Mouse (Mus musculus) splenic B cell, adult 2 months (primary cell): Measurements from ENCODE around the gene Aldh3b2.
"Not testable (repeated sequence)": the region's sequence is repeated elsewhere in the genome, so short reads cannot be mapped to it uniquely, and the experiment has no call there.

Experiments
- DNase-seq: peaks from one replicate; pipeline ENCODE4 v3.0.0-alpha.2; 2011; ENCODE audit warnings: low read depth, low spot score
- H3K27me3 ChIP-seq: 2 replicates; pipeline ENCODE4 v1.6.1; 2012; ENCODE audit warnings: mild to moderate bottlenecking, low read length, moderate library complexity, mixed read lengths; ENCODE audit not compliant: control insufficient read depth, poor library complexity, insufficient read depth, severe bottlenecking
- H3K36me3 ChIP-seq: 2 replicates; pipeline ENCODE4 v1.6.1; 2012; ENCODE audit warnings: mild to moderate bottlenecking, low read length, moderate library complexity, mixed read lengths; ENCODE audit not compliant: control insufficient read depth, poor library complexity, insufficient read depth, severe bottlenecking

Aldh3b2 gene

DNA sequence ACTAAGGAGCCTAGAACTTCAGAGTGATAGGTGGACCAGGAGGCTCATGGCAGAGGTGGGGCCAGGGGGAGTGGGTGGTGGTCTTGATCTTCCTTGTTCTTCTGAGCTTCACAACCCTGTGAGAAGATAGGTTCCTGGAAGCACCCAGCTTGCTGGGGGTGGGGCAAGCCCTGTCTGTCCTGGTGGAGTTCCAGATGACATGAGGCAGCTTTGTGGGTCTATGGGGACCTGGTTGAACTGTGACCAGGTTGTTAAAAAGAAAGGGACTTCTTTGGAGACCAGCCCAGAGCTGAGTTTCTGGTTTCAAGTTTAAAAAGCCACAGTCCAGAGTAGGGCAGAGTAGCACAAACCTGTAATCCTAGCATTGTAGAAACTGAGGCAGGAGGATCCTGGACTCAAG, 13.1 kb upstream of the Aldh3b2 start:
- no peak for DNase-seq
- Histone ChIP-seq H3K36me3 (no peaks in the 10 kb centered on the region), H3K27me3 (no peaks in the 10 kb centered on the region)

- Histone ChIP-seq H3K36me3 (no peaks in the 10 kb centered on the region), H3K27me3 (no peaks in the 10 kb centered on the region)
- no peak for DNase-seq
These were observed 11.9 kb upstream of the Aldh3b2 start for GRCm38 (mm10) chr19:3960211-3960610.

DNA sequence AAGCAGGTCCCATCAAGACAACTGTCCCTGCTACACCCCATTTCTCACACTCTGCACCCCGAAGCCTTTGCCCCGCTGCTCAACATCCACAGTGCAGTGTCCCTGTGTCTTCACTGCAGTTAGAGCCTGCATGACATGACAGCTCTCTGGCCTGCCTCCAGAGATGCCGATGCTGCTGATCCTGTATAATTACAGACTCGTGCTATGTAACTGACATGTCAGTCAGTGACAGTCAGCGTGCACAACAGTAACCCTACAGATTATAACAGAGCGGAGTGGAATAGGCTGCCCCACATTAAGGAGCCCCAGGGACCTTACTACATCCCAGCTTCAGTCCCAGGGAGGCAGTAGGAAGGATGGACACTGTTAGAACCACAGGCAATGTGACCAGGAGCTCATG, 10.3 kb upstream of the Aldh3b2 start:
- not testable (repeated sequence) for H3K36me3 ChIP-seq, DNase-seq, H3K27me3 ChIP-seq

GRCm38 (mm10) chr19:3962469-3962868, 9.7 kb upstream of the Aldh3b2 start:
- H3K27me3 ChIP-seq = no peaks in the 10 kb centered on the region
- peak; percentile 53 for DNase-seq
- no peaks in the 10 kb centered on the region for H3K36me3 ChIP-seq

DNA sequence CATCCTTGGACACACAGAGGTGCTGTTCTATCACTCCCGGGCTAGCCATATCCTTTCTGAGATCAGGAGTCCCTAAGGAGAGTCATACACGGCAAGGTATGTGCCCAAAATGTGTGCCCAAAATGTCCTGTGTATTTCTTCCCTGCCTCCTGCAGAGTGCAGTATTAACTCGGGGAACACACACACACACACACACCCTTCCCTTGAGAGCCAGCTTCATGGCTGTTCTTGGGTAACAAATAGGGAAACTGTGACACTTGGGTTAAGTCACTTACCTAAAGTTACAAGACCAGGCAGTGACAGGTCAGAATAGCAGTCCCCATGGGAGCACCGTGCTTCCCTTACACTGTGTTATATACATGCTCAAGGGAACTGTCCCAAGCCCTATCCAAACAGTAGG, 8.1 kb upstream of the Aldh3b2 start:
- no peak for DNase-seq
- H3K36me3 ChIP-seq = no peaks in the 10 kb centered on the region

DNA sequence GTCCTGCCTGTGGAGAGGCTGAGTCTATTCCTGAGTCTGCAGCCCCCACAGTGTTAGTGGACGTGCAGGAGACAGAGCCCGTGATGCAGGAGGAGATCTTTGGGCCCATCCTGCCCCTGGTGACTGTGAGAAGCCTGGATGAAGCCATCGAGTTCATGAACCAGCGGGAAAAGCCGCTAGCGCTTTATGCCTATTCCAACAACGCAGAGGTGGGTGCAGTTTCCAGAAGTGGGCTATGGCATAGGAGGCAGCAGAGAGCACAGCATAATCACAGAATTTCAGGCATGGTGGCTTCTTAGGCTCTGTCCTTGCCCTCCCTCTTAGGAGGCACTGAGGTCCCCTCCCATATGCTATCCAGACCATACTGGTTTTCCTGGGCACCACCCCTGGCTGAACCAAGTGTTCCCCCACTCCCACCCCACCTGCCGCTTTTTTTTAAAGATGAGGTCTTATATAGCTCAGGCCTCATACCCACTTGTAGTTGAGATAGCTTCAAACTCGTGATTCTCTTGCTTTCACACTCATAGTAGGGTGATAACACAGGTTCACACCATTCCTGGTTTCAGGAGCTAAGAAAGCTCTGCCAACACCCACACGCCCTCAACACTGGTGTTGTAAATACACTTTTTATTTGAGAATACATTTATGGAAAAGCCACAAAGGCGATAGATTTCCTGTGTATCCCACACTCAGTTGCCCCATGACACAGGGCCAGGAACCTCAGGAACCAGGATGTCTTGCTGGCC, 5.6 kb upstream of the Aldh3b2 start:
- no peaks in the 10 kb centered on the region for H3K36me3 ChIP-seq
- DNase-seq = no peak
- H3K27me3 ChIP-seq = no peaks in the 10 kb centered on the region

More for the DNA sequence above, 8.1 kb upstream of the Aldh3b2 start:
- no peaks in the 10 kb centered on the region for H3K27me3 ChIP-seq

GRCm38 (mm10) chr19:3967258-3967657, 4.9 kb upstream of the Aldh3b2 start:
- no peak for DNase-seq
- H3K27me3 ChIP-seq = no peaks in the 10 kb centered on the region
- H3K36me3 ChIP-seq = no peaks in the 10 kb centered on the region

DNA sequence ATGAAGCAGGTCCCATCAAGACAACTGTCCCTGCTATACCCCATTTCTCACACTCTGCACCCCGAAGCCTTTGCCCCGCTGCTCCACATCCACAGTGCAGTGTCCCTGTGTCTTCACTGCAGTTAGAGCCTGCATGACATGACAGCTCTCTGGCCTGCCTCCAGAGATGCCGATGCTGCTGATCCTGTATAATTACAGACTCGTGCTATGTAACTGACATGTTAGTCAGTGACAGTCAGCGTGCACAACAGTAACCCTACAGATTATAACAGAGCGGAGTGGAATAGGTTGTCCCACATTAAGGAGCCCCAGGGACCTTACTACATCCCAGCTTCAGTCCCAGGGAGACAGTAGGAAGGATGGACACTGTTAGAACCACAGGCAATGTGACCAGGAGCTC, 2.5 kb downstream of the Aldh3b2 start:
- not testable (repeated sequence) for DNase-seq, H3K36me3 ChIP-seq, H3K27me3 ChIP-seq

- DNase-seq = no peak
- H3K36me3 ChIP-seq = no peaks in the 10 kb centered on the region
- no peaks in the 10 kb centered on the region for H3K27me3 ChIP-seq
These were observed 3.7 kb downstream of the Aldh3b2 start for GRCm38 (mm10) chr19:3975866-3976265.

- Histone ChIP-seq H3K27me3 (no peaks in the 10 kb centered on the region), H3K36me3 (no peaks in the 10 kb centered on the region)
- DNase-seq = peak; percentile 91
These were observed 8.2 kb downstream of the Aldh3b2 start for GRCm38 (mm10) chr19:3980309-3980708.

DNA sequence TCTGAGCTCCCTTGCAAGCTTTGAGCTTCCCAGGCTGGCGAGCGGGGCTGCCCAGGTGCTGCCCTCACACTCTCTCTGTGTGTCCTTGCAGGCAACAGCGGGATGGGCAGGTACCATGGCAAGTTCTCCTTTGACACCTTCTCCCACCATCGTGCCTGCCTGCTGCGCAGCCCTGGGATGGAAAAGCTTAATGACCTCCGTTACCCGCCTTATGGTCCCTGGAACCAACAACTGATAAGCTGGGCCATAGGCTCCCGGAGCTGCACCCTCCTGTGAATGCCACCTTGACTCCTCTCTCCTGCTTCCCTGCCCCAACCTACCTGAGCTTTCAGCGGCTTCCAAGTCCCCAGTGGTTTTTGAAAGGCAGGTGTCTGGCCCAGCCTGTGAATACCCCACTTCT, 8.8 kb downstream of the Aldh3b2 start:
- no peak for DNase-seq
- Histone ChIP-seq H3K36me3 (no peaks in the 10 kb centered on the region), H3K27me3 (no peaks in the 10 kb centered on the region)

GRCm38 (mm10) chr19:3983527-3984200, 11.5 kb downstream of the Aldh3b2 start:
- DNase-seq = no peak
- no peaks in the 10 kb centered on the region for H3K36me3 ChIP-seq
- H3K27me3 ChIP-seq = no peaks in the 10 kb centered on the region

DNA sequence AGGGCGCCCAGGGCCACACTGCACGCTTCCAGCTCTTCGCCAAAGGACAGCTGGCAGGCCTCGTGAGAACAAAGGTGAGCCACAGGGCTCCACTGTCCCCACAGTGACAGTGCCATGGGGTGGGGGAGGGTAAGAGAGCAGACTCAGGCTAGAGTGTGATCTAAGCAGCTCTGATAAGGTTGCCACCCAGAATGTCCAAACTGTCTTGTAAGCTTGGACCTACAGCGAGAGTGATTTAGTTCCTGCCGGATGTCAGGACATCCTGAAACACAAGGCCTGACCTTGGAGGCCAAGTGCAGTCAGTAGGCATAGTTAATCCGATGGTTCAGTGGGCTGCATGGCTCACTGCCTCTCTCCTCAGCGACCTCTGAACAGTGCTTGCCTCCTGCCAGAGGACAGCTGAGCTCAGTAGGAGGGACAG, 13.1 kb downstream of the Aldh3b2 start:
- no peak for DNase-seq
- no peaks in the 10 kb centered on the region for H3K36me3 ChIP-seq
- no peaks in the 10 kb centered on the region for H3K27me3 ChIP-seq

GRCm38 (mm10) chr19:3986334-3986733, 14.2 kb downstream of the Aldh3b2 start, which contains the start of gene Acy3:
Gene Acy3 (plus strand): TSS chr19:3986570.
- Histone ChIP-seq H3K27me3 (no peaks in the 10 kb centered on the region), H3K36me3 (no peaks in the 10 kb centered on the region)
- no peak for DNase-seq

GRCm38 (mm10) chr19:3988066-3988465, 15.9 kb downstream of the Aldh3b2 start:
- no peak for DNase-seq
- no peaks in the 10 kb centered on the region for H3K27me3 ChIP-seq
- H3K36me3 ChIP-seq = no peaks in the 10 kb centered on the region
